Mouse (Mus musculus): ENCODE measurements around the gene Klhl41.
A peak's percentile ranks its signal among the peaks of the same experiment; 100 is the strongest.
"Not testable (repeated sequence)": the region's sequence is repeated elsewhere in the genome, so short reads cannot be mapped to it uniquely, and the experiment has no call there.

The Klhl41 gene

DNA sequence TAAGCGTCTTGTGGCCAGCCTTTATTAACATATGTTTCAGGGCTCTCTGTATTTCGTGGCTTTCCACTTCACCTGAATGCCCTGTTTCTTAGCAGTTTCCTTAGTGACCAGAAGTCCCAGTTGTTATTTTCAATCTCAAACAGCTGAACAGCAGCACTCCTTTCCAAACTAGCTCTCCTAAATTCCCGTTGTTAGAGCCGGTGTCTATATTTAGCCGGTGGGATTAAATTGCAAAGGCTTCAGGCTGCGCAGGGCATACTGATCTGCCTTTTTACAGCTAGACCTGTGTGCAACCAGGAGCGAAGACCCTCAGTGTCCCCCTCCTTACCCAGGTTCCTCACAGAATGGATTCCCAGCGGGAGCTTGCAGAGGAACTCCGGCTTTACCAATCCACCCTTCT, at the start of gene Klhl41:
Gene Klhl41, plus strand, starts transcription at position 268 of the 400 bp plus-strand sequence.
- DNase-seq: no peak

DNA sequence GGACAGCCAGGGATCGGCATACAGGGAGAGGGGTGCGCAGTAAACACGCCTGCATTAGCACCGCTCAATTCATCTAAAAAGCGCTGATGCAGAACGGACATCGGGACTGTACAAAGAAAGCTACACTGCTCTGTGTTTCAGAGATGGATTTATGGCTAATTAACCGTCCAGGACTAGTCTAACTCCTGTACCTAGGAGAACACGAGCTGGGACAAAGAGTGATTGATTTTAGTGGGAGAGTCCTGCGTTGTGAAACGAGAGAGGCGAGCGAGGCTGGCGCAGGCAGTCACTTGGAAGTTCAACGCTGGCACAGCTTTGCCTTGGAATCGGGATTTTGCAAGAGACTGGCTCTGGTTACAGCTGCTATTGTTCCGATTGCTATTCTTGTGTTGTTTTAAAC, 40.7 kb upstream of the Klhl41 start:
- DNase-seq: peak; percentile 18 to 53

DNA sequence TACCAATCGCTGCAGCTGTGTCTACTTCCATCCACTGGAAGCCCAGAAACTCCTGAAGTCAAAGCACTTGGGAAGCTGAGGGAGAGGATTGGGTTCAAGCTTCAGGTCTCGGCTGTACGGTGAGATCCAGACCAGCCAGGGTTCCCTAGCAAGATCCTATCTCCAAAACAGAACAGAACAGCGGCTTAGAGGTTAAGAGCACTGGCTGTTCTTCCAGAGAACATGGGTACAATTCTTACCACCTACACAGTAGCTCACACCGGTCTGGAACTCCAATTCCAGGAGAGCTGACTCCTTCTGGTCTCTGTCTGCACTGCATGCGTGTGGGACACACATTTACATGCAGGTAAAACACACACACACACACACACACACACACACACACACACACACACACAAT, 40.0 kb upstream of the Klhl41 start:
- no peak for DNase-seq

DNA sequence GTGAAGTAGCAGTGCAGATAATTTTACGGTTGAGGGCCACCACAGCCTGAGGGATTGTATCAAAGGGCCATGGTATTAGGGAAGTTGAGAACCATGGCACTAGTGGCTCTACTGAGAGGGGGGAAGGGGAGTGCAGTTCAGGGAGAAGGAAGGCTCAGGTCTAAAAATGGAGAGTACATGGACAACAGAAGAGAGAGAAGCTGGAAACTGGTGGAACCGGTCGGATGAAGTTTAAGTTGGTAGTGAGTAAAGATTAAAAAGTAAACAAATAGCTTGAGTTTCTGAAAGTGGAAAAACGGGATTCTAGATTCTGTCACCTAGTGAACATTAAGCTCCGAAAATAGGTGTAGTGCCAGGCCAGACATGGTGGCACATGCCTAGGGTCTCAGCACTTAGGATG, 39.1 kb upstream of the Klhl41 start:
- peak; percentile 60 to 85 for DNase-seq

DNA sequence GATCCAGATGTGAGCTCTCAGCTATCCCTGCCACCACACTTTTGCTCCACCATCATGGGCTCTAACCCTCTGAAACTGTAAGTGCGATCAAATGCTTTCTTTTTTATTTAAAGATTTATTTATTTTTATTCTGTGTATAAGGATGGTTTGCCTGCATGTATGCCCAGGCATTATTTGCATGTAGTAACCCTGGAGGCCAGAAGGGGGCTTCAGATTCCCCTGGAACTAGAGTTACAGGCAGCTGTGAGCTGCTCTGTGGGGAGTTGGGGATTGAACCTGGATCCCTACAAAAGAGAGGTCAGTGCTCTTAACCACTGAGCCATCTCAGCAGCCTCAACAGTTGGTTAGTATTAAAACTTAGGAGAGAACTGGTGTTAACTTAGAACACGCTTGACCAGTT, 38.5 kb upstream of the Klhl41 start:
- DNase-seq: no peak

DNA sequence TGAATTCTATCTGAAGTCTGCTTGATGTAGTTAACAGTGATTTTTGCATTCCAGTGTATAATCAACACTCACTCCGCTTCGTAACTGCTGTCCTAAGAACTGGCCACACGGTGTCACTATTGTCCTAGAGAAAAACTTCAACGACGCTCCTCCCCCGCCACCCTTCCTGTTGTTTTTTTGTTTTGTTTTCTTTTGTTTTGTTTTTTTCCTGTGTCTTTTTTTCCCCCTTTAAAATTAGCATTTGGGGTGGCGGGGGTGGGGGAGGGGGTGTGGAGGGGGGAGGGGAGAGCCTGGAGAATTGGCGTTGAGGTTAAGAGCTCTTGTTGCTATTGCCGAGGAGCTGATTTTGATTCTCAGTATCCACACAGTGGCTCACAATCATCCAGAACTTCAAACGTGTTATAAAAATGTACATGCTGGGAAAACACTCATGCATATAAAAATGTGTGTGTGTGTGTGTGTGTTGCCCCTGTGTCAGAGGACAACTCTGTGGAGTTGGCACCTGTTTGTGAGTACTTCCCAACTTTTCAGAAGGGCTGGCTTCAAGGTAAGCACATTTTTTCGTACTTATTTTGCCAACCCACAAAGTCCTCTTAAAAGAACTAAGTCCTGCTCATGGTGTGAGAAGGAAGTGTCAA, 34.7 kb upstream of the Klhl41 start:
- DNase-seq: peak; percentile 24 to 27

DNA sequence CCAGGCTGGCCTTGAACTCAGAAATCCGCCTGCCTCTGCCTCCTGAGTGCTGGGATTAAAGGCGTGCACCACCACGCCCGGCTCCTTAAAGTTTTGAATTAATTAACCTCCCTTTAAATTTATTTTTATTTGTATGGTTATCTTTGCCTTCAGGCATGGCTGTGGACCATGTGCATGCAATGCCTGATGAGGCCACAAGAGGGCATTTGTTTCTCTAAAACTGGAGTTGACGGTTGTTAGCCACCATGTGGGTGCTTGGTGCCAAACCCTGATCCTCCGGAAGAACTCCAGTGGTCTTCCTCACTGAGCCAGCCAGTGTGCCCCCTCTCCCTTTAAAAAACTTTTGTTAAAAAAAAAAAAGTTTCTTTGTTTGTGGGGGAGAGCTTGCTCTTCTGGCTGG, 34.1 kb upstream of the Klhl41 start:
- DNase-seq: peak; percentile 50 to 56

DNA sequence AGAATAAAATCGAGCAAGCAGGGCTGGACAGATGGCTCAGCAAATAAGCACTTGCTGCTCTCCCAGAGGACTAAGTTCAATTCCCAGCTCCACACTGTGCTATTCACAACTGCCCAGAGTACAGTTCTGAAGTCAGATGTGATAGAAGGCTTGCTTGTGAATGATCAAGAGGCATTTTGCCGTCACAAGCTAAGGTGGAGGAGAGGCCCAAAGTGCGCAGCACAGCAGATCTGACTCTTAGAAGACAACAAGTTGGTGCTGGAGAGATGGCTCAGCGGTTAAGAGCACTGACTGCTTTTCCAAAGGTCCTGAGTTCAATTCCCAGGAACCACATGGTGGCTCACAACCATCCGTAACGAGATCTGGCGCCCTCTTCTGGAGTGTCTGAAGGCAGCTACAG, 31.9 kb upstream of the Klhl41 start:
- not testable (repeated sequence) for DNase-seq

DNA sequence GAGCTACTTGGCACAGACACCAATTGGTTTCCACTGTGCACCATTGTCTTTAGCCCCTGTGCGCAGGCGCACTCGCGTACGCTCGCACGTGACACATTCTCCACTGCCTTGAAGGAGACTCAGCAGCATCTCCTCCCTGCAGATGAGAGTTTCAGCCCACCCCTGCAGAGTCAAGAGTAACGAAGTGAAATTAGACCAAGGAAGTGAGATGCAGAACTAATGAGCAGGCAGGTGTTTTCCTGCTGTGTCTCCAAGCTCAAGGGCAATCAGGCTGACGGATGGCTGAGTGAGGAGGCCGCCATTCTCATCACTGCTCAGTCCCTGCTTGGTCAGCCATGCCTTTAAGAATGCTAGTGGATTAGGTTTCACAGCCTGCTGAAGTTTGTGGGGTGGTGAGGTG, 29.8 kb upstream of the Klhl41 start:
- no peak for DNase-seq

DNA sequence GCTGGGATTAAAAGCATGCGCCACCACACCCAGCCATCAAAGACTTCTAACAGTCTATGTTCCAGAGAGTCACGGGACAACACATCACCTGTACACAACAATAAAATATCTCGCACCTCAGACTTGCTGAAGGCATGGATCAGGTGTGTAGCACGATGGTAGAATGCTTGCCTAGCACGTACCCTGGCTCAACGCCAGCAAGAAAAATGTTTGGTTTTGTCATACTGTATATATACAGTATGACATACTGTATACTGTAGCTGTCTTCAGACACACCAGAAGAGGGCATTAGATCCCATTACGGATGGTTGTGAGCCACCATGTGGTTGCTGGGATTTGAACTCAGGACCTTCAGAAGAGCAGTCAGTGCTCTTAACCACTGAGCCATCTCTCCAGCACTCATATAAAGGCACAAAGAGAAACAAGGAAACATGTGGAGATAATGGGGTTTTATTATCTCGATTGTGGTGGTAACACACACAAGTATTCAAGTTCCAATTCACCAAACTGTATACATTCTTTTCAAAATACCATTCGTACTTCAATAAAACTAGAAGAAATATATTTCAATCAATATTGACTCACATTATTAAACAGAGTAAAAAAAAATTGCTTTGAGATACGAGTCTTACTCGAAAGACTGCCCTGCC, 24.8 kb upstream of the Klhl41 start:
- DNase-seq: no peak

DNA sequence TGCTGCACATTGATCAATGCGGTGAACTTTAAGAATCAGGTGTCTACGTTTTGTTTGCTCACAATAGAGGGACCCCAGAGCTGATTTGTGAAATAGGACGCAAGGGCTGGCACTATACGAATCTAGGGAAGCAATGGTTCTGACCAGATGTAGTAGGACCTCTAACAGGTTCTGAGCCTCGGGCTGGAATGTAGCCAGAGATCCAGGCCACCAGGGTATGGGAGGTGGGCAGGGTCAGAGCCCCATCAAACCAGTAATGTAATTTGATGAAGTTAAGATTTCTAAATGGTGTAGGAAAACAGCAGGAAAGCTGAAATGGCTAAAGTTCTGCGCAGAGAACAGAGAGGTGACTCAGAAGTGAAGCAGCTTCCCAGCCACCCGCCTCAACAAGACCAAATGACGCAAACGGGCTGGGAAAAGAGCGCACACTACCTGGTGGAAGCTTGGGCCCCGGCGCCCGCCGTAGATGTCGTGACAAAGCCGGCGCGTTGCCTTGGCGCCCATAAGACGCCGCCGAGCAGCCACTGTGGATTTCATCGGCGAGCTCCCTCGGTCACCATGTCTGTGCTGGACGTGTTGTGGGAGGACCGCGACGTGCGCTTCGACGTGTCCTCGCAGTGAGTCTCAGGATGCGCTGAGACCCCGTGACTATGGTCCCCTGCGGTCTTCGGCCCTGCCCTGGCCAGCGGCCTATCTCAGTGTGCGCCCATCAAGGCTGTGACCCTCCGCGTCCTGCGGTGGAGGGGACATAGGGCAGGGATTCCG, 23.0 kb upstream of the Klhl41 start, which contains the start of gene Bbs5:
Gene Bbs5, plus strand, starts transcription at position 446 of the 765 bp plus-strand sequence.
- peak; percentile 91 to 93 for DNase-seq

DNA sequence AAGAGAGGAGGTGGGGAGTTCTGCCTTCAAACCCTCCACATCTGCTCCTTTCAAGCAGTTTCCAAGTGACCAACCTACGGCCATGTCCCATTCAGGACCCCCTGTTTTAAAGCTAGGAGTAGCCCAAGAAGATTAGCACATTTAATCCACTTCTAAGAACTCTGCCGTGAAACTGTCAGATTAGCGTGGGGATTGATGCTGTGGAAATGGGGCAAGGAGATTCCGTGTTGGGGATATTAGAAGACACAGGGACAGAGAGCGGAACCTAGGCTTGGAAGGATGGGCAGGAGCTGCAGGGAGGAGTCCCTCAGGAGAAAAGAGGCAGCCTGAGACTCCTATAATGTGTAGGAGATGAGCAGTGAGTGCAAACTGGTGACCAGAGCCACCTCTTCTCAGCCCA, 20.2 kb upstream of the Klhl41 start:
- DNase-seq: no peak

DNA sequence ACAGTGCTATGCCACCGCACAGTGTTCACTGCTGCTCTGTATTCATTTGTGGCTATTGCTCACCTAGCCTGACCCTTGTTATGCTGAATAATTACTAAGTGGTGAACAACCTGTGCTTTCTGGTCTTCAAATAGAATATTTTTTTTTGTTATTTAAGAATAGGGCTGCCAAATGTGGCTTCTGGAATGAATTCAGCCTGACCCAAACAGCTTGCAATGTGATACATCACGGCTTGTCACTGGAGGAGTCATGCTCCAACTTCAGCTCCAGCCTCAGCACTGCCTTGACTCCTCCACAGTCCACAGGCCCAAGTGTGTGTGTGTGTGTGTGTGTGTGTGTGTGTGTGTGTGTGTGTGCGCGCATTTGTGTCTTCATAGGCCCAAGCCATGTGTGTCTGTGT, 10.6 kb upstream of the Klhl41 start:
- no peak for DNase-seq

DNA sequence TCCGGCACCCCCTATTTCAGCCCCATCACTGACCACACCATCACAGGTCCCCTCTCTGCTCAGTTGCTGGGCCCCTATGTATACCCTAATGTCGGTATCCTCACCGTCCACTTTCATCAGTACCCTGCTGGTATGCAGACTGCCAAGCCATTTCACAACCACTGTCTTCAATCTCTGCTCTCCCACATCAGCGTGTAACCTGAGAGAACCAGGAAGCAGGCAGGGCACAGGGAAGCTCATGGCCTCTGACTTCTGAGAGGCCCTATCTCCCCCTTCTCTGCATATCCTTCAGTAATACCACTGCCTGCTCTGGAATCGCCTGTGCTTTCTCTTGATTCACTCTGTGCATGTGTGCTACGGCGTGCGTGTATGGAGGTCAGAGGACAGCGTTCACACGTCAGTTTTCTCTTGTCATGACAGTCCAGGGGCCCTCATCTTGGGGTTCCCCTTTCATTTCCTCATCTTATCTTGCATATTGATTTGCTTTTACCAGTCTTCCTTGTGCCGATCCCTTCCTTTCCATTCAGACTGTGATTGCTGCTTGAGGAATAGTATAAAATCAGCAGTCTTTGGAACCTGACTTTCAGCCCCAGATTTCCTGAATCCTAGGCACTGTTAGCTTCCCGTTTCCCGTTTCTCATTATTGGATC, 6.0 kb upstream of the Klhl41 start:
- DNase-seq: no peak

DNA sequence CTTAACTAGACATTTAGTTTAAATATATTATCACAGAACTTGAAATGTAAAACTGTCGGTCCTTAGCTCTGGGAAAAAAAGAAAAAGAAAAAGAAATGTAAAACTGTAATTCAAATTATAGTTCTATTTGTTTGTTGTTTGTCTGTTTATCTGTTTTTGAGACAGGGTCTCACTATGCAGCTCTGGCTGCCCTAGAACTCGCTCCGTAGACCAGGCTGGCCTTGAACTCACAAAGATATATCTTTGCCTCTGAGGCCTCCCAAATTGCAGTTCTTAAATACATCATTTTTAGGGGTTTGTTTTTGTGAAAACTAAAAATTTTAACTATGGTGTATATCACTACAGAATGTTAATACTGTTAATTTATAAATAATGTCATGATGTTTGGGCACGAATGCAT, 2.3 kb upstream of the Klhl41 start:
- no peak for DNase-seq

DNA sequence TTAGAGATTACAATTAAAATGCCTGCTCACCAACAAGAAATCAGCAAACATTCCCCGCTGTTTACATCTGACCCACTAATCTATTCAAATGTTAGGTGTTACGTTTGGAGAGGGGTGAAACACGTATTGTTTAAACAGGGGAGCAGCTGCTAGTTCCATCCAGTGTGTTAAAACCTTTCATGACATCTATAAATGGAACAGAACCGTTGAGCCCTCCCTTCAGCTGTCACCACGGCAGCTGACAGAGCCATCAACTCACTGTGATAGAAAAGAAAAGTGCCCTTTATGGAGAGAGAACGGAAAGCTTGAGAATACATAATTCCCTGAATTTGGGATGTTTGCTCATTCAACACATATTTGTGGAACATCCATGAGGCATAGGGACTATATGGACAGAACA, 1.5 kb upstream of the Klhl41 start:
- no peak for DNase-seq

DNA sequence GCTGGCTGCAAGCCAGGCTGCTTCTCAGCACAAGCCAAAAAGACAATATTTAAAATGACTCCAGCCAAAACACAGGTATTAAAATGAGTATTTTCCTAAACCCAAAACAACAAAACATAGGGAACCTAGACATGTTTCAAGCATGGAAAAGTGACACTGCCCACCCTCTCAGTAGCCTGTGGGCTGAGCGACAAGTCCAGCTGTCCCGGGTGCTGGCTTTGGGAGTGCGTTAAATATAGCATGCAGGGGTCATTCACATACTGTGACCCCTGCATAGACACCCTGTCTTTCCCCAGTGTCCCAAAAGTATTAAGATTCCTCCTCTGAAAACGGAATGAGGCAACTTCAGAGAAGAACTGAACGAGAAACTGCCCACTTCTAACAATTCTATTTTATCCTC, 3.8 kb downstream of the Klhl41 start:
- no peak for DNase-seq

DNA sequence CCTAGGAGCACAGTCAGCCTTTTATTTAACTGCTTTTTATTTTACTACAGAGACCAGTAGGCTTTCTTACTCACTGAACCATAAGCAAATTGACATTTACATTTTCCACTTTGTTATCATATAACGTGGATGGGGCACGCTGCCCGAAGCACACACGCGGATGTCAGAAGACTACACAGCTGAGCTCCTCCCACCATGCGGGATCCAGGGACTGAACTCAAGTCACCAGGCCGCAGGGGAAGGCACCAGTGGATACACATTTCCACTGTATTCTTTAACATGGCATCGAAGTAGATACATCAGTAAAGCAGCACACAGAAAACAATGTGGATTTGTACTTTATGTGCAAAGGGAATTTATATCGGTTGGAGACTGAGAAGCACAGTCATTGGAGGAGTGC, 5.3 kb downstream of the Klhl41 start:
- DNase-seq: no peak

DNA sequence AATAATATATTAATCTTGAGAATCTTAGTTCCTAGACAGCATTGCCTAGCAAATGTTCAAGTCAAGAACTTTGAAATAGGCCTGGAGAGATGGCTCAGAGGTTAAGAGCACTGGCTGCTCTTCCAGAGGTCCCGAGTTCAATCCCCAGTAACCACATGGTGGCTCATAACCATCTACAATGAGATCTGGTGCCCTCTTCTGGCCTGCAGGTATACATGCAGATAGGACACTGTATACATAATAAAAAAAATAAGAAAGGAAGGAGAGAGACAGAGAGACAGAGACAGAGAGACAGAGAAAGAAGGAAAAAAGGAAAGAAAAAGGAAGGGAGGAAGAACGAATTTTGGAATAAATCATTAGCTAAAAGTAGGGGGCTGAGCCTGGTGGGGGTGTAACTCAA, 6.8 kb downstream of the Klhl41 start:
- DNase-seq: peak in 1 of 2 experiments; percentile 13

DNA sequence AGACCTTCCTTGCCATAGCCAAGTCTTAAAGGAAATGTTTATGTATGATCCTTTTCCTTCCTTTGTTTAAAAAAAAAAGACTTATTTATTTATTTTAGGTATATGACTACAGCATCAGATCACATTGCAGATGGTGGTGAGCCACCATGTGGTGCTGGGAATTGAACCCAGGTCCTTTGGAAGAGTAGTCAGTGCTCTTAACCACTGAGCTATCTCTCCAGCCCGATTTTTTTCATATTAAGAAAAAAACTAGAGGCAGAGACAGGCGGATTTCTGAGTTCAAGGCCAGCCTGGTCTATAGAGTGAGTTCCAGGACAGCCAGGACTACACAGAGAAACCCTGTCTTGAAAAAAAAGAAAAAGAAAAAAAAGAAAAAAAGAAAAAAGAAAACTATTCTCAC, 7.3 kb downstream of the Klhl41 start:
- DNase-seq: not testable (repeated sequence)

DNA sequence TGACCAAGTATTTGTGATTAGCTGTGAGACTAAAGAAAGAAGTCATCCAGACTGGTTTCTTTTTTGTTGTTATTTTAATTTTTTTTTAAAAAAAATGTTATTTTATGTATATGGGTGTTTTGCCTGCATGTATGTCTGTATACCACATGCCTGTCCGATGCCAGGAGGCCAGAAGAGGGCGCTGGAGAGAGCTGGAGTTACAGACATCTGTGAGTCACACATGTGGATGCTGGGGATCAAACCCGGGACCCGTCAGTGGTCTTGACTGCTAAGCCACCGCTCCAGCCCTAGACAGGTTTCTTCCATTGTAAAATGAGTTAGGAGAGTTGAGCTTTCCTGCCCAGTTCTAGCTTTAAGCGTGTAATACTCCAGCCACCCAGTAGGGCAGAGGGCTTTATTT, 10.1 kb downstream of the Klhl41 start:
- no peak for DNase-seq

DNA sequence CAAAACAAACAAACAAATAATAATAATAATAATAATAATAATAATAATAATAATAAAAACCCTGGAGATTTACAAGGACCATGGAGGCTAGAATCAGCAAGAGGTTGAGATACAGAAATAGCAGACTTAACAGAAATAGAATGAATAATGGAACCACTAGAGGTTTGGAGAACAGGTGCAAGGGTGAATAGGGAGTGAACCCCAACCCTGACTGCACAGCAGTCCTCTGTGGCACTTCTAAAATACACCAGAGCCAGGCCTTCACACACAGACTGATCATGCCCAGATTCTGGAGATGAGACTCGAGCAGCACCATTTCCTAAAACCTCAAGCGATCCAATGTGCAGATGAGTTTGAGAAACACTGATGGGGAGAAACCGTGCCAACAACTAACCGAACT, 12.0 kb downstream of the Klhl41 start:
- DNase-seq: no peak

DNA sequence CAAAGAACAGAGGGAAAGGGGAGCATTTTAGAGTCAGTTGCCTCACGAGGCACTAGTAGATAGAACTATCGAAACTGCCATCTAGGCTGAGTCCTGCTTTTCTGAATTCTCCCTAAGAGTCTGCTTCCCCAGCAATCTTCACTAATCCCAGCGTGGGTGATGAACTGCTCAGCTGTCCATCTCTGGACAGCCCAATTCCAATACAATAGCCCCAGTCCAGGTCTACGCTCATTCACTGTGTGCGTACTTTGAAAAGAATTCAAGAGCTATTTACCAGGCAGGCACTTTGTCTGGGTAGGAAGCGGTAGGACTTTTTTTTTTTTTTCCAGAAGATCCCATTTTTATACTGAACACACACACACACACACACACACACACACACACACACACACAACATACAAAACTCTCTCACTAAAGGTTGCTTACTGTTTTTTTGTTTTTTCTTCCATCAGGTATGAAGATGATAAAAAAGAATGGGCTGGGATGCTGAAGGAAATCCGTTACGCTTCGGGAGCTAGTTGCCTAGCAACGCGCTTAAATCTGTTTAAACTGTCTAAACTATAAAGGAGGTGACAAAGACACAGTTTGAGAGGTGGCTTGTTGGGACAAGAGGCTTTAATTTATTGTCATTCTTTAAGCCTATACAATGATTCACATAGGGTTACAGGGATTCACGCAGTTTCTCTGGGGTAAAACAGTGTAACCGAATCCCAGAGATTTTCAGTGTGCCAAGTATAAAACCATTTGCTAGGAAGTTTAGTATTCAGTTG, 13.3 kb downstream of the Klhl41 start:
- DNase-seq: no peak
